Mouse (Mus musculus): ENCODE results near the gene Cfap161.
A peak's percentile ranks its signal among the peaks of the same experiment; 100 is the strongest.

Gene Cfap161

GRCm38 (mm10) chr7:83794705-83795104, at the start of gene Cfap161:
Gene Cfap161 (minus strand): TSS chr7:83794880.
- DNase-seq (ENCODE audit: extremely low spot score, low read depth, low spot score): no peak

- DNase-seq (ENCODE audit: extremely low spot score, low read depth, low spot score): no peak
Observed at GRCm38 (mm10) chr7:83842486-83843259, 48.0 kb upstream of the Cfap161 start.

DNA sequence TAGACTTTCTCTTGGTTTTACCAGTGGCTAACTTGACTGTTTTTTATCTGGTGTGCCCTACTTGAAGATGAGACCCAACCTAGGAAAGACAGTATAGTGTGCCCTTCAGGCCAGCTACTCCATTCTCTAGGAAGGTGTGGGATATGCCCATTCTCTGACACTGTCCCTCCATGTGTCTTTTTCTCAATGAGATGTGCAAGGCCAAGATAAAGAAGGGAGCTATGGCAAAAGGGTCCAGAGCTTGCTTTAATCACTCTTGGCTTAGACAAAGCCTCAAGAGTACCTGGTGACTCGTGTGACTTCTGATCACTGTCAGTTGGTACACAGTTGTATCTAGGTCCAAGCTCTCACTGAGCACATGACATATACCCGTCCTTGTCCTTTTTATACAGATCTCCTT, 45.4 kb upstream of the Cfap161 start:
- no peak for DNase-seq (ENCODE audit: extremely low spot score, low read depth, low spot score)

GRCm38 (mm10) chr7:83838525-83839224, 44.0 kb upstream of the Cfap161 start:
- no peak for DNase-seq (ENCODE audit: extremely low spot score, low read depth, low spot score)

DNA sequence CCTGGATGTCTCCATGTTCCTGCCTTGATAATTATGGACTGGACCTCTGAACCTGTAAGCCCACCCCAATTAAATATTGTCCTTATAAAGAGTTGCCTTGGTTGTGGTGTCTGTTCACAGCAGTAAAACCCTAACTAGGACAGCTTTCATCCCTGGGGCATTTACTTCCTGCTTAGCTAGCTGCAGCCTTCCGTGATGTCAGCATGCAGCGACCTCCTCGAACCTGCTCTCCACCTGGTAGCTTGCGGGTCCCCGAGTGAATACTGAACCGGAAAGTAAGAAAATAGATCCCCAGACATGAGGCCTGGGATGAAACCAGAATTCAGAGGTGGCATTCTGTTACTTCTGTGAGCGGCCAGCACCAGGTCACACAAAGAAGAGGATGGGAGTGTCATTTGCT, 34.7 kb upstream of the Cfap161 start:
- no peak for DNase-seq (ENCODE audit: extremely low spot score, low read depth, low spot score)

GRCm38 (mm10) chr7:83827402-83828076, 32.9 kb upstream of the Cfap161 start:
- DNase-seq (ENCODE audit: extremely low spot score, low read depth, low spot score): no peak

DNA sequence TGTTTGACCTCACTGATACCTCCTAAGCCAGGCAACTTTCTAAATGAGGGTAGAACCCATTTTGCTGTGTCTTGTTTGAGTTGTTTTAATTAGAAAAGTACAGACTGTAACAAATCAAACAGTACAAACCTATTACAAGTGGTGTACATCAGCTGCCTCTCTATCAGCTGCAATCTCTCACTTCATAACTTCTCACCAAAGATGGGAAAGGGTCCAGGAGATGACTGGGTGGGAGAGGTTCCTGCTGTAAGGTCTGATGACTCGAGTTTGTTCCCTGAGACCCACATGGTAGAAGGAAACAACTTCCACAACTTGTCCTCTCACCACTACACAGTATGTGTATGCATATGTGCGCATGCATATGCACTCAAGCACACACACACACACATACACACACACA, 32.1 kb upstream of the Cfap161 start:
- no peak for DNase-seq (ENCODE audit: extremely low spot score, low read depth, low spot score)

DNA sequence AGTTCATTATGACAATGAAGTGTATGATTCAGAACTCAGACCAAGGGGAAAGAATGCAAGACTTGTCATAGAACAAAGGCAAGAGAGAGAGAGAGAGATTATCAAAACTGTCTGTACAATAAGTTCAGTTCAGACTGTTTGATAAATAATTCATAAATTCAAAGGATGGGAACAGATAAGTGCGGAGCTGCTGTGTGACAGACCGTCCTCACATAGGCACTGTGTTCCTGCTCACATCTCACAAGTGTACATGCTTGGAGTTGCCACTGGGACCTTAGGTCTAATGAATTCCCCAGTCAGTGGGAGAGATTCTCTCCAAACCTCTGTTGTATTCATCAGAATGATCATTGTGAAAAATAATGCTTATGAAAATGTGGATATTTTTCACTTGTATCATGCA, 27.3 kb upstream of the Cfap161 start:
- DNase-seq (ENCODE audit: extremely low spot score, low read depth, low spot score): no peak

GRCm38 (mm10) chr7:83816886-83817285, 22.2 kb upstream of the Cfap161 start:
- DNase-seq (ENCODE audit: extremely low spot score, low read depth, low spot score): no peak

GRCm38 (mm10) chr7:83815646-83816045, 21.0 kb upstream of the Cfap161 start:
- no peak for DNase-seq (ENCODE audit: extremely low spot score, low read depth, low spot score)

DNA sequence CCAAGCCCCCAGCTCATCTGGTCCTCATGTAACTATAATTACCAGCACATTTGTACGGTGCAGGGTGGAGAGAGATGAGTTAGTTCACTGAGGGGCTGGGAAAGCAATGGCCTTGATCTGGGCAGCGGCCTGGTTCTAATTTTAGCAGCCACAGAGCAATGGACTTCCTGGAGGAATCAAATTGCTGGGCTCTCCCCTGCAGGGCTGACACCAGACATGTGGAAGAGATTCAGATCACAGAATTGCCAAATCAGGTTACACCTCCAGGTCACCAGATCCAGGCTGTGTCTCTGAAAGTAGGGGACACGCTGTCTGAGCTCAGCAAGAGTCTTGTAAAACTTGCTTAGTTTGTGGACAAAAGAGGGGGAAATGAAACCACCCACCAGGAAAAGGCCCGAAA, 19.3 kb upstream of the Cfap161 start:
- DNase-seq (ENCODE audit: extremely low spot score, low read depth, low spot score): peak; percentile 94

GRCm38 (mm10) chr7:83813465-83813864, 18.8 kb upstream of the Cfap161 start:
- DNase-seq (ENCODE audit: extremely low spot score, low read depth, low spot score): no peak

DNA sequence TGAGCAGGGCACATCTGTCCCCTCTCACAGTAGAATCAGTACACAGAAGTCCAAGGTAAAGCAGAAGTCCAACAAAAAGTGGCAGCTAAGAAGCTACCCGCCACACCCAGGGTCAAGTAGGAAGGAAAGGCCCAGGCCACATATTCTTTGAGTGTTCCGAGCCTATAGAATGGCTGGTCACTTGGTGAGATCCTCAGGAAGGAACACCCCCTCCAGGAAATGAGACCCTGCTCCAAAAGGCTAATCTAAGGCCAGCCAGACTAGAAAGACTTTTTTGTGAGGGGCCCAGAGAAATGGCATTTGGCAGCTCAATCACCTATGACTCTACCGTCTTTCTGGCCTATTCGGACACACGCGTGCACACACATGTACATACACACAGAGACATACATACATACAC, 18.3 kb upstream of the Cfap161 start:
- DNase-seq (ENCODE audit: extremely low spot score, low read depth, low spot score): no peak

DNA sequence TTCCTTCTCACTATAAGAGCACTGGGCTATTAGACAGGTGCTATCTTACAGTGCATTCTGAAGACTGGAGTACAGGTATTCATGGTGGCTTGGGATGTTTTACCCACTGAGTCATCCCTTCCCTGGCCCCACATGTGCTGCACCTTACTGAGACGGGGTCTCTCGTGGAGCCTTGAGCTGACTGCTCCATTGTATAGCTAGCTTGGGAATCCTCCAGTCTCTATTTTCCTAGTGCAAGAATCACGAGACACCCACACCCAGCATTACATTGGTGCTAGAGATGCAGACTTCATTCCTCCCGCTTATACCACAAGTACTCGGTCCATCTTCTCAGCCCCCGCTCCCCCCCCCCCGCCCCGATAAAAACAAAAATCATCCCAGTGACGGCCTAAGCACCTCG, 17.9 kb upstream of the Cfap161 start:
- no peak for DNase-seq (ENCODE audit: extremely low spot score, low read depth, low spot score)

DNA sequence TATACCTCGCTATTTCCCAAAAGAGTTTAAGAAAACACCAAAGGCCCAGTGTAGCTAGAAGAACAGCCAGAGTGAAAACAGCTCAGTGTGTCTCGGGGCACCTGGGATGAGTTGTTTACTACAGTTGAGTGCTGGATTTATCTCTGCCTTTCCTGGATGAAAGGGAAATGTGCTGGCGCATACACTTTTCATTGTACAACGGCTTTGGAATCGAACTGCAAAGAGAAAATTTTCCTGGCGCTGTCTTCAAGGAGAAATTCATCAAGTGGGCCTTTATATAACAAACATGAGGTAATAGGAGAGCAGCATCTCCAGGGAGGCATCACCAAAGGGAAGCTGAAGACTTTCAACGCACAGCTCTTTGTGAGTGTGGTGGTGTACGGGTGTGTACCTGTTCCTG, 17.2 kb upstream of the Cfap161 start:
- no peak for DNase-seq (ENCODE audit: extremely low spot score, low read depth, low spot score)

GRCm38 (mm10) chr7:83811461-83811860, 16.8 kb upstream of the Cfap161 start:
- no peak for DNase-seq (ENCODE audit: extremely low spot score, low read depth, low spot score)

DNA sequence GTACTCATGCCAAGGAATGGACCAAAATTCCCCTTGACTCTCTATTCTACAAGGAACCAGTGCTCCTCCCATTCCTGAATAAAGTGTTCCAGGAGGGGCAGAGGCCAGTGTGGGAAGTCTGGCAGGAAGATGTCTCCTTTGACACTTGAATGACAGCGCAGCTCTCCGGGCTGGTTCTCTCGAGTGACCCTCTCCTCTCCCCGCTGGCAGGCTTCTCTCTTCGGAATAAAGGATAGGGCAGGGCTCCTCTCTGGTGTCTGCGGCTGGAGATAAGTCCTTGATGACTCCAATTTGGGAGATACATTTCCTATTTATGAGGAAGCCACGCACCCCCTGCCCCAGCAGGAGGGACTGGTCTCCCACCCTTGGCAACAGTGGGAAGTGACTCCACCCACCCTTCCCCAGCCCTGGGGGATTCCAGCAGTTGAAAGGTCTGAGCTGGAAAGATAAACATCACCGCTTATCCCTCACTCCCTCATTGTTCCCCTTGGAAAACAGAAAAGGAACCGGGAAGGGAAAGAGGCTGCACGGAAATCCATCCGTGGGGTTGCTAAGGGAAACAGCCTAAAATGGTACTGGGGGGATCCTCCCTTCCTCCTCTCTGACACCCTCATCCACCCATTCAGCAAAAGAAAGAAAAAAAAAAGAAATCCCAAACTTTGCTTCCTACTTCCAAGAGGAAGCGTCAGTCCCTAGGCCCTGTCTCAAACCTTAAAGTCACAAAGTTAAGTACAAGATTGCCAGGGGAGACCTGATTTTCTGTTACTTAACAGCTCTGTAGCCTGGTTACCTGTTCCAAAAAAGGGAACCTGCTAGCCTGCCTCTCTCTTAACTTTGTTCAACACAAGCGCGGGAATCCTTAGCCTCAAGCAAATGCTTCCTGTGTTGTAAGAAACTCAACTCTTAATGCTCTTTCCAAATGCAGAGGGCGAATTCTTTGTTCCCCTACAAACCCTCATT, 15.7 kb upstream of the Cfap161 start:
- no peak for DNase-seq (ENCODE audit: extremely low spot score, low read depth, low spot score)

DNA sequence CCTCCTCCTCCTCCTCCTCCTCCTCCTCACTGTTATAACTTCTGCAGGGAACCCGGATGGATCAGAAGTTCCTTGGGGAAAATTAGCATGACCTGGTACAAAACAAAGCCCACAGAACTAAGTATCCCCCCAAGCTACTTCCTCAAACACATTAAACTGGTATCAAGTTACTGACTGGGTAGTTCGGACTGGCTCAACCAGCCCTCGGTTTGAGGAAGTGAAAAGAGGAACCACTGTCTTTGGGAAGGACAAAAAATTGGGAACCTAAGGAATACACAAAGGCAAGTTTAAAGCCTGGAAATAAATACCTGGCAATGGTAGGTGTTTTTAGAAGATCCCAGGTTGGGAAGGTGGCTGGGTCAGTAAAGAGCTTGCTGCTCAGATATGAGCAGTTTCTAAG, 15.0 kb upstream of the Cfap161 start:
- no peak for DNase-seq (ENCODE audit: extremely low spot score, low read depth, low spot score)

- DNase-seq (ENCODE audit: extremely low spot score, low read depth, low spot score): no peak
Observed at GRCm38 (mm10) chr7:83809060-83809459, 14.4 kb upstream of the Cfap161 start.

- no peak for DNase-seq (ENCODE audit: extremely low spot score, low read depth, low spot score)
Observed at GRCm38 (mm10) chr7:83806934-83807333, 12.3 kb upstream of the Cfap161 start.

DNA sequence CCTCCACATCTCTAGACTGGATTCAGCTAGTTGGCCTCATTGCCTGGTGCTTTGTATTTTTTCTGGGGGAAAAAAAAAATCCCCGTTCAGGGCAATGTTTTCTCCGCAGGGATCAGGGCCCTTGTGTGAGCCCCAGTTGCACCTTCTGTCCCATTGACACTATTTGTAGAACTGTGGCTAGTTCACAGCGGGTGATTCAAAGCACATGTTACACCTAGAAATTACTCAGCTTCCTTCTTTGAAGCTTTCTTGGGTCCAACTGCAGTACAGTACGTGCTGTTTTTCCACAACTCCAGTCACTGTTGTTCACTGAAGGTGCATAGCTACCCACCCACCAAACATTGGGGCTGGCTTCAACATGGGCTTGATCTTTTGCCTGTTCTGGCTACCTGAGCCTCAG, 9.1 kb upstream of the Cfap161 start:
- no peak for DNase-seq (ENCODE audit: extremely low spot score, low read depth, low spot score)
